Mouse (Mus musculus): ENCODE measurements around the gene Bach1. TPM values are rescaled to one million over a fixed set of nuclear protein-coding genes. Genes with fewer than 3 reads are reported as not detected.

Gene Bach1
- total and polyA plus RNA-seq, 2 experiments from 2014 or later: 5.4 to 27.0 TPM

DNA sequence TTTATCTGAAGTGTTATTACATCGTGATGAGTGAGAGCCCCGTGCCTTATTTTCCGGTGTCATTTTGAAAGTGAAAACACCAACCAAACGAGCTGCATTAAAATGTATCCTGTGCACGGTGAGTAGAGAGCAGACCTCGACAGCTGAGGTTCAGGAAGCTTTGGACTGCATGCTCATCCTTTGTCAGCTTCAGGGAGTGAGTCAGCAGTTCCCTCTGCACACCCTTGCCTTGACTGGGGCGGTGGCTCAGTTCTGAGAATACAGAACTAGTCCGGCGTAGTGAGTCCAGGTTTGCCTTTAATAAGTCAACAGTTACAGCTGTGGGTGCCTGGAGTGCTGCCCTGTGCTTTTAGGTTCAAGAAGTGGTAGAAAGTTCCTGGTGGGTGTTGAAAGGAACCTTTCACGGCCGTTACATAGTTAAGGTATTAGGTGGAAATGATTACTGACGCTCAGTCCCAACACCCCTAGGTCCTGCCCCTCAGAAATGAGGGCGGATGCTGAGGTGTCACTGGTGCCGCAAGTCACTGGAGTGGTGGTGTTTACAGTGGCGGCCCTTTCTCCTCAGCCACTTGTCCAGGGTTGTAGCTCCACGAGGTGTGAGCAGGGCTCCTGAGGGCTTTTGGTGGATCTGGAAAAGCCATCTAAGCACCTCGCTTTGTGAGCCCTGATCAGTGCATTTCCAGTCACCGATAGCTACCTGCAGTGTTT lies 14.4 kb downstream of the Bach1 start:
- Histone ChIP-seq H3K27ac (ENCODE audit: low read depth) (no peak overlapping the region), H3K9ac (replicated peaks; ENCODE audit: low read depth, low read length) (no peak overlapping the region), H3K9me3 (replicated peaks; ENCODE audit: control insufficient read depth, low read length) (no peaks in the 10 kb centered on the region), H3K4me2 (ENCODE audit: low read depth, low read length) (no peak overlapping the region), H3K36me3 (replicated peaks; ENCODE audit: control insufficient read depth, insufficient read depth, low read length) (peaks cover 6% of the 10 kb centered on the region; the same call in 1 of the 2 replicates), H3K4me3 (ENCODE audit: low read depth, low read length) (no peak overlapping the region), H3K4me1 (ENCODE audit: control insufficient read depth, insufficient read depth) (peaks cover 39% of the 10 kb centered on the region), H3K27me3 (ENCODE audit: control insufficient read depth, insufficient read depth, low read length) (no peaks in the 10 kb centered on the region)
- ATAC-seq (ENCODE audit: insufficient read depth, low read depth): no peak
- TF ChIP-seq CTCF (IDR thresholded peaks at IDR 0.05; ENCODE audit: low read depth): no peak
- TF ChIP-seq EP300 (IDR thresholded peaks at IDR 0.05; ENCODE audit: low read depth): no peak
- WGBS: 55% methylated on average over 18 of the region's 18 CpGs
- DNase-seq (ENCODE audit: low spot score): no peak

DNA sequence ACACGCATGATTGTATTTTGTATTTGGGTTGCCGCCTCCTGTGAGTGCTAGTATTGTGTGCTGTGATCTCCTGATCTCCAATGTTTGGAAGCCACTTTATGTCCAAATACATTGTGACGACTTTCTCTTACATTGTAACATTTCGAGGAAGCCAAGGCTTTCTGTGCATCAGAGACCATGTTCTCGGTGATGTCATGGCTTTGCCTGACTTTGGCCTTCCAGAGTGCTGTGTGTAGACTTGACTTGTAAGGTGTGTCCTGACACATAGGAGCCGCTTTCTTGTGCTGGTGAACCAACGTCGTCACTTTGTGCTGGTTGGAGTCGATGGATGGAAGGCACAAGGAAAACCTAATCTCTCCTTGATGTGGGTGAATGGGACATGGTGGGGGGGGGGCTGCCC lies 15.8 kb downstream of the Bach1 start:
- no peak overlapping the region for H3K9ac ChIP-seq (replicated peaks; ENCODE audit: low read depth, low read length)
- no peak overlapping the region for H3K4me3 ChIP-seq (ENCODE audit: low read depth, low read length)
- H3K4me1 ChIP-seq (ENCODE audit: control insufficient read depth, insufficient read depth): peaks cover 33% of the 10 kb centered on the region
- H3K27me3 ChIP-seq (ENCODE audit: control insufficient read depth, insufficient read depth, low read length): no peaks in the 10 kb centered on the region
- peaks cover 16% of the 10 kb centered on the region for H3K36me3 ChIP-seq (replicated peaks; ENCODE audit: control insufficient read depth, insufficient read depth, low read length)
- no peaks in the 10 kb centered on the region for H3K9me3 ChIP-seq (replicated peaks; ENCODE audit: control insufficient read depth, low read length)
- H3K27ac ChIP-seq (ENCODE audit: low read depth): no peak overlapping the region
- TF ChIP-seq CTCF (IDR thresholded peaks at IDR 0.05; ENCODE audit: low read depth) (no peak), EP300 (IDR thresholded peaks at IDR 0.05; ENCODE audit: low read depth) (no peak)
- DNase-seq (ENCODE audit: low spot score): no peak
- WGBS: 81% methylated on average over 9 of the region's 9 CpGs
- H3K4me2 ChIP-seq (ENCODE audit: low read depth, low read length): no peak overlapping the region
- ATAC-seq (ENCODE audit: insufficient read depth, low read depth): no peak

DNA sequence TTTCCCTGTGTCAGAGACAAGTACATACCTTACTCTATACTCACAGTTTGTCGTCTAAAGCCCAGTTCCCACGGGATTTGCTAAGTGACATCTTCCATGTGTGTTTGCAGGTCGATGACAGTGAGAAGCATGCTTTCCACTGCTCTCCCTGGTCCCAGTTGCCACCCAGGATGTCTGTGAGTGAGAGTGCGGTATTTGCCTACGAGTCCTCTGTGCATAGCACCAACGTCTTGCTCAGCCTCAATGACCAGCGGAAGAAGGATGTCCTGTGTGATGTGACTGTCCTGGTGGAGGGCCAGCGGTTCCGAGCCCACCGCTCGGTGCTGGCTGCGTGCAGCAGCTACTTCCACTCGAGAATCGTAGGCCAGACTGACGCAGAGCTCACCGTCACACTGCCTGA lies 16.5 kb downstream of the Bach1 start:
- peaks cover 38% of the 10 kb centered on the region for H3K4me1 ChIP-seq (ENCODE audit: control insufficient read depth, insufficient read depth)
- no peak for DNase-seq (ENCODE audit: low spot score)
- no peaks in the 10 kb centered on the region for H3K9me3 ChIP-seq (replicated peaks; ENCODE audit: control insufficient read depth, low read length)
- peaks cover 23% of the 10 kb centered on the region for H3K36me3 ChIP-seq (replicated peaks; ENCODE audit: control insufficient read depth, insufficient read depth, low read length)
- H3K27ac ChIP-seq (ENCODE audit: low read depth): peak overlapping the region; percentile 59; the same call in 1 of the 2 replicates
- H3K4me3 ChIP-seq (ENCODE audit: low read depth, low read length): no peak overlapping the region
- no peak for TF ChIP-seq EP300 (IDR thresholded peaks at IDR 0.05; ENCODE audit: low read depth)
- TF ChIP-seq CTCF (IDR thresholded peaks at IDR 0.05; ENCODE audit: low read depth): no peak
- H3K4me2 ChIP-seq (ENCODE audit: low read depth, low read length): peak overlapping the region; percentile 18; the same call in 1 of the 2 replicates
- H3K9ac ChIP-seq (replicated peaks; ENCODE audit: low read depth, low read length): no peak overlapping the region
- 70% methylated on average over 16 of the region's 16 CpGs for WGBS
- ATAC-seq (ENCODE audit: insufficient read depth, low read depth): no peak
- no peaks in the 10 kb centered on the region for H3K27me3 ChIP-seq (ENCODE audit: control insufficient read depth, insufficient read depth, low read length)

DNA sequence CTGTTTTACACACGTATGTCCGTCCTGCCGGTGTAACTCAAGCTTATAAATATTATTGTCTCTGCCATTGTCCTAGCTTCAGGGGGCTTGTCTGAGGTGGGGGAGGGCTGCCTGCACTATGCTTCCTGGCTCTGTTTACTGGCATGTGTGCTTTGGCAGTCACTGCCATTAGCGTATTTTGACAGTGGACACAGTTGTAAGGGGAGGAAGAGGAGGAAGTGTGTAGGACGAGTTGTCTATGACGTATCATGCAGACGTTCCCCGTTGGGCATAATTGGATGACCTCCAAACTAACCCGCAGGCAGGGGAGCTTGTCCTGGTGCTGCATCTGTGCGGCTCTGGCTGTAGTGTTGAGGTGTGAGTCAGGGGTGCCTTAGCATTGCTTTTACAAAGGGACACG lies 17.5 kb downstream of the Bach1 start:
- Histone ChIP-seq H3K27ac (ENCODE audit: low read depth) (peak overlapping the region; percentile 47; the same call in 1 of the 2 replicates), H3K4me2 (ENCODE audit: low read depth, low read length) (peak overlapping the region; percentile 18; the same call in 1 of the 2 replicates), H3K9ac (replicated peaks; ENCODE audit: low read depth, low read length) (0 out of 2 replicates have a peak overlapping the region, but pooled peaks have one; percentile 1), H3K27me3 (ENCODE audit: control insufficient read depth, insufficient read depth, low read length) (no peaks in the 10 kb centered on the region), H3K4me1 (ENCODE audit: control insufficient read depth, insufficient read depth) (peaks cover 38% of the 10 kb centered on the region), H3K4me3 (ENCODE audit: low read depth, low read length) (no peak overlapping the region), H3K36me3 (replicated peaks; ENCODE audit: control insufficient read depth, insufficient read depth, low read length) (peaks cover 33% of the 10 kb centered on the region), H3K9me3 (replicated peaks; ENCODE audit: control insufficient read depth, low read length) (no peaks in the 10 kb centered on the region)
- no peak for TF ChIP-seq EP300 (IDR thresholded peaks at IDR 0.05; ENCODE audit: low read depth)
- no peak for TF ChIP-seq CTCF (IDR thresholded peaks at IDR 0.05; ENCODE audit: low read depth)
- 12% methylated on average over 11 of the region's 11 CpGs for WGBS
- peak; percentile 75 for ATAC-seq (ENCODE audit: insufficient read depth, low read depth)
- peak; percentile 77 for DNase-seq (ENCODE audit: low spot score)

DNA sequence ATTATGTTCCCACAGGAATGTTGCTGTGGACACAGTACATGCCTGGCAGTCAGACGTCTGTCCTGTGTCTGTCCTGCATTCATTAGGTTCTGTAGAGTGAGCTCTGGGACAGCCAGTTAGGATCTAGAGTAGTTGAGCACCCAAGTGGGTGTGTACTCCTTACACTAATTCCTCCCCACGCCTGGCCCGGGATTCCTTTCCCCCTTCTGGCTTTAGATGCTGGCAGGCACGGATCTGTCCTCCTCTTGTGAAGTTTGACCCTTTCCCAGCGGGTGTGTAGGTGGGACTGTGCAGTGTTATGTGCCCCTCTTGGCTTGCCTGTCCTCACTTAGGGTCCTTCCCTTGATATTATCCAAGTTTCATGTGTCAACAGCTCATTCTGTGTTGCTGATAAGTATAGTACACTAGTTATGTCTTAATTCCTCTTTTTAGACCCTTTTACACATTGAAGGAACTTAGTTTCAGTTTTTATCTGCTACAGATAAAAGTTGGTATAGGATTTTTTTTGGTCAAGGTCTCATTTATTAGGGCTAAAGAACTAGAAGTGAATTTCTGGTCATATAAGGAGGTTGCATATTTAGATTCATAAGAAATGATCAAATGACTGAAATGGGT lies 18.4 kb downstream of the Bach1 start:
- Histone ChIP-seq H3K27ac (ENCODE audit: low read depth) (no peak overlapping the region), H3K4me1 (ENCODE audit: control insufficient read depth, insufficient read depth) (peaks cover 38% of the 10 kb centered on the region), H3K27me3 (ENCODE audit: control insufficient read depth, insufficient read depth, low read length) (no peaks in the 10 kb centered on the region), H3K36me3 (replicated peaks; ENCODE audit: control insufficient read depth, insufficient read depth, low read length) (peaks cover 40% of the 10 kb centered on the region), H3K4me3 (ENCODE audit: low read depth, low read length) (no peak overlapping the region), H3K4me2 (ENCODE audit: low read depth, low read length) (no peak overlapping the region), H3K9me3 (replicated peaks; ENCODE audit: control insufficient read depth, low read length) (no peaks in the 10 kb centered on the region), H3K9ac (replicated peaks; ENCODE audit: low read depth, low read length) (no peak overlapping the region)
- ATAC-seq (ENCODE audit: insufficient read depth, low read depth) (peak; percentile 25; the same call in 1 of the 2 replicates), DNase-seq (ENCODE audit: low spot score) (peak; percentile 19)
- TF ChIP-seq EP300 (IDR thresholded peaks at IDR 0.05; ENCODE audit: low read depth) (no peak), CTCF (IDR thresholded peaks at IDR 0.05; ENCODE audit: low read depth) (no peak)
- 19% methylated on average over 5 of the region's 5 CpGs for WGBS

Data from heart, postnatal 0 days (tissue).